Mouse (Mus musculus) thymus, adult 2 months (tissue): ENCODE data around the gene Anpep.

Experiments used
- CTCF ChIP-seq: fragments of 200-500 bp; IDR thresholded peaks from 2 replicates; pipeline ENCODE4 v1.5.1; 2012; ENCODE audit warnings: mild to moderate bottlenecking, control low read depth, low read length, moderate library complexity, borderline replicate concordance; ENCODE audit not compliant: control insufficient read depth, poor library complexity, insufficient read depth; ENCODE audit errors: extremely low read depth
- POLR2A ChIP-seq: fragments of 200-500 bp; IDR thresholded peaks from 2 replicates; pipeline ENCODE4 v1.6.1; 2012; ENCODE audit warnings: mild to moderate bottlenecking, low read length, control low read depth, moderate library complexity; ENCODE audit not compliant: control insufficient read depth, poor library complexity, insufficient read depth; ENCODE audit errors: extremely low read depth

- TF ChIP-seq CTCF, result peak; percentile 45; the same call in 1 of the 2 replicates
- no peak for TF ChIP-seq POLR2A
Measured at GRCm38 (mm10) chr7:79799048-79799447, 61.8 kb downstream of the Anpep start.
